Mouse (Mus musculus) MEL (cell line): ENCODE measurements around the gene Samd4.

Experiments
- BHLHE40 ChIP-seq: IDR thresholded peaks from 2 replicates; pipeline ENCODE4 v1.6.1; 2012; ENCODE audit warnings: low read depth, mild to moderate bottlenecking, inconsistent platforms, low read length, improper control_type of control experiment, borderline replicate concordance
- CHD2 ChIP-seq: IDR thresholded peaks from 2 replicates; pipeline ENCODE4 v1.6.1; 2011; ENCODE audit warnings: low read length, improper control_type of control experiment
- CTCF ChIP-seq, 3 experiments: IDR thresholded peaks in 2 of 3; conservative IDR thresholded peaks in 1 of 3; 2 replicates each; pipeline ENCODE4 v1.5.1; 2011 to 2012; ENCODE audit warnings: low read length in 3 of 3, low read depth in 2 of 3, mild to moderate bottlenecking in 2 of 3, improper control_type of control experiment in 1 of 3, inconsistent platforms in 1 of 3, mixed read lengths in 1 of 3, moderate library complexity in 1 of 3; ENCODE audit not compliant: control insufficient read depth in 1 of 3, insufficient read depth in 1 of 3, poor library complexity in 1 of 3, severe bottlenecking in 1 of 3
- E2F4 ChIP-seq: IDR thresholded peaks from 2 replicates; pipeline ENCODE4 v1.6.1; 2011; ENCODE audit warnings: low read depth, low read length, improper control_type of control experiment, borderline replicate concordance
- ELF1 ChIP-seq: IDR thresholded peaks from 2 replicates; pipeline ENCODE4 v1.6.1; 2014; ENCODE audit warnings: low read depth, mild to moderate bottlenecking, inconsistent platforms, low read length, improper control_type of control experiment, moderate library complexity
- GABPA ChIP-seq: IDR thresholded peaks from 2 replicates; pipeline ENCODE4 v1.6.1; 2012; ENCODE audit warnings: low read depth, mild to moderate bottlenecking, inconsistent platforms, low read length, improper control_type of control experiment, moderate library complexity
- MAFK ChIP-seq: IDR thresholded peaks from 2 replicates; pipeline ENCODE4 v1.6.1; 2011; ENCODE audit warnings: low read depth, mild to moderate bottlenecking, low read length, improper control_type of control experiment, borderline replicate concordance
- MXI1 ChIP-seq: IDR thresholded peaks from 2 replicates; pipeline ENCODE4 v1.6.1; 2011; ENCODE audit warnings: mild to moderate bottlenecking, low read depth, low read length, improper control_type of control experiment
- MYC ChIP-seq: IDR thresholded peaks from 2 replicates; pipeline ENCODE4 v1.6.1; 2011; ENCODE audit warnings: low read depth, mild to moderate bottlenecking, low read length, improper control_type of control experiment, moderate library complexity
- POLR2A ChIP-seq, 2 experiments: IDR thresholded peaks; 2 replicates each; pipeline ENCODE4 v1.6.1; 2011 to 2012; ENCODE audit warnings: low read length in 2 of 2, mild to moderate bottlenecking in 2 of 2, control low read depth in 1 of 2, improper control_type of control experiment in 1 of 2, low read depth in 1 of 2, moderate library complexity in 1 of 2; ENCODE audit not compliant: control insufficient read depth in 1 of 2, insufficient read depth in 1 of 2, poor library complexity in 1 of 2
- RAD21 ChIP-seq: IDR thresholded peaks from 2 replicates; pipeline ENCODE4 v1.6.1; 2011; ENCODE audit warnings: mild to moderate bottlenecking, low read depth, low read length, improper control_type of control experiment
- SIN3A ChIP-seq: IDR thresholded peaks from 2 replicates; pipeline ENCODE4 v1.6.1; 2012; ENCODE audit warnings: low read length, improper control_type of control experiment, inconsistent platforms
- USF1 ChIP-seq: IDR thresholded peaks from 2 replicates; pipeline ENCODE4 v1.6.1; 2014; ENCODE audit warnings: low read depth, mild to moderate bottlenecking, inconsistent platforms, low read length, improper control_type of control experiment, moderate library complexity
- ZNF384 ChIP-seq: IDR thresholded peaks from 2 replicates; pipeline ENCODE4 v1.6.1; 2012; ENCODE audit warnings: low read depth, mild to moderate bottlenecking, inconsistent platforms, low read length, improper control_type of control experiment

GRCm38 (mm10) chr14:47051743-47052610 lies 169.3 kb downstream of the Samd4 start:
- TF ChIP-seq ELF1 (no peak), CTCF (IDR thresholded peaks at IDR 0.05 in 2 of 3, conservative IDR thresholded peaks at IDR 0.05 in 1 of 3; ENCODE audit: control insufficient read depth in 1 of 3, insufficient read depth in 1 of 3, low read depth in 2 of 3, low read length in 3 of 3, poor library complexity in 1 of 3, severe bottlenecking in 1 of 3) (no peak), SIN3A (no peak), USF1 (no peak), GABPA (no peak), MYC (no peak), MAFK (no peak), MXI1 (no peak), POLR2A (IDR thresholded peaks at IDR 0.05; ENCODE audit: control insufficient read depth in 1 of 2, insufficient read depth in 1 of 2, low read depth in 1 of 2, low read length in 2 of 2, poor library complexity in 1 of 2) (no peak), E2F4 (no peak), CHD2 (no peak), ZNF384 (no peak), RAD21 (no peak), BHLHE40 (no peak)
